Mouse (Mus musculus) frontal cortex, adult 2 months (tissue): Measurements from ENCODE around the gene E330017A01Rik. TPM values are rescaled to one million over a fixed set of nuclear protein-coding genes. Genes with fewer than 3 reads are reported as not detected.

Experiments used
- DNase-seq, 2 experiments: peaks; one replicate each; pipeline ENCODE4 v3.0.0; 2022; ENCODE audit warnings: low spot score in 1 of 2; ENCODE audit errors: extremely low spot score in 1 of 2
- polyA plus RNA-seq: library from polyadenylated mRNA; depleted of rRNA; stranded (reverse); fragments of >200 nt; gene quantifications from 2 replicates; pipeline ENCODE4 v1.2.3, GENCODE M21; 2012

The E330017A01Rik gene
- polyA plus RNA-seq, 1 experiment, result not detected

DNA sequence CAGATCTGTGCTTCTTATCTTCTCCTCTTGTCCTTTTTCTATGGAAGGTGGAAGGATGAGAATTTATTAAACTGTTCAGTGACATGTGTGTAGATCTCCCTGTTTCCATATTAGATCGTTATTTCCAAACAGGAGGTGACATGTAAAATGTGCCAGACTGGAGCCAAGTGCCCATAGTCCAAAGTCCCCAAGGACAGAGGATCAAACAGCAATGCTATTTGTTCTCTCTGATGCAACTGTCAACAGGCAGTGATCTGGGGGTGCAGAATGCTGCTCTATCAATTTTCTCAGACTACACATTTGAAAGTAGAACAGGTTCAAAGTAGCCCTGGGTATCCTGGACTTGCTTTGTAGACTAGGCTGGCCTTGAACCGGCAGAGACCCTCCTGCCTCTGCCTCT, 25.3 kb upstream of the E330017A01Rik start:
- DNase-seq, result no peak

DNA sequence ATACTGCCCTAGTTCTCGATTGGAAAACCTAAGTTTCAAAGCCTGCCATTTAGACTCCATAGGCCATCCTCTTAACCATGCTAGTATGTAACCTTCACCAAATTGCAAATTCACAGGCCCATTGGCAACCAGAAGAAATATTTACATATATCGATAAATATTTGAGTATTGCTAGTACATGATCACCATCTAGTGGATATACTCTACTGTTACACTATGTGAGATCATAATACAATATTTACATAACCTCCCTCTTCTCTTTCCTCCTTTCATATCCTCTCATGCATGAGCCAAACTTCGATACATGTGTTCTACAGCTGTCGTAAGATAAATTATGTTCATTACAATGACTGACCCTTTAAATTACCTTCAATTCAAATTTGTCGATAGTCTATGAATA, 24.5 kb upstream of the E330017A01Rik start:
- DNase-seq, result no peak

DNA sequence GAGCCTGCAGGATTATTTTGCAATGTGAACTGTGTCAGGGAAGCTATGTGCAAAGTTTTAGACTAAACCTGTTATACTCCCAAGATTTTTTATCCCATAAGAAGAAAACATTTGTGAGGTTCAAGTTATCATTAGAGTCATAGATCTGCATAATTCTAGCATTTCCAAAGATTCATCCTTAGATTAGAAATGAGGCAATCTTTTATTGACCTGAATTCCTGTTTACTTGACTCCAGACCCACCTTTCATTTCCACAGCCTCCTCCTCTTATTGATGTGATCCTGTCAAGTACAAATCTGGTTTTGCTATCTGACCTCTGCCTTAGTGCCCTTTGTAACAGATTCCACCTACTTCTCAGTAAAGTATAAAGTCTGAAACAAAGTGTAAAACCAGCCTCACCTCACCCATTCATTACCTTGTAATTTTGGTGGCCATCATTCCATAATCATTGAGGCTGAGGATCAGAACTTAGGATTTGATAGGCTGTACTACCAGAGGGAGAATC, 23.8 kb upstream of the E330017A01Rik start:
- DNase-seq, result no peak

DNA sequence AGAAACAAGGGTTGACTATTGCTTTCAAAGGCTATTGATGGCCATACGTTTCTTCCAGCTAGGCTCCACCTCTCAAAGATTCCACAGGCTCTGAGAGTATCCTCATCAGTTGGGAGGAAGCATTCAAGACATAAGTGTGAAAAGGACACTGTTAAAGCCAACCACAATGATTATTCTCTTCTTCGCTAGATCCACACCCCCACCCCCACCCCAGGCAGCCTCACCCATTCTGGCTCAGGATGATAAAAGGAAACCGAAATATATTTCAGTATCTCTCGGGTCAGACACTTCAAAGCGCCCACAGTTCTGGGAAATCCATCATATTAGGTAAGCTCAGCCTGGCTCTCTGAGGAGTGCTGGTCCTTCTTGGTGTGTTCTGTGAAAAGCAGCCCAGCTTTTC, 23.3 kb upstream of the E330017A01Rik start:
- no peak for DNase-seq

DNA sequence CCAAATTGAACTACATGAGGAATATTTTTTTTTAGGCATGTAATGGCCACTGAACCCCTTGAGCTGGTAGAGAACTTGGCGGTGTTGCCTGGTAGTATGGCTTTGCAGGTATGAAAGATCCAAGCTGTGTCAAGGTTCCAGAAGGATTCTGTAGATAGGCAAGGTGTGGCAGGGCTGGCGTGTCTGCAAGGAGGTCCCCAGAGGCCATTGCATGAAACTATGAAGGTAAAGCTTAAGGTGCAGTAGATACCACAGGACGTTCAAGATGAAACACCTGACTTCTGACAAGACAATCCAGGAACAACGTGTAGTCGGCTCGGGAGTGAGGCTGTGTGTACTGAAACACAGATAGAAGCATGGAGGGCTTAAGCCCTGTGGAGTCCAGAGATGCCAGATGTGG, 20.1 kb upstream of the E330017A01Rik start:
- no peak for DNase-seq

DNA sequence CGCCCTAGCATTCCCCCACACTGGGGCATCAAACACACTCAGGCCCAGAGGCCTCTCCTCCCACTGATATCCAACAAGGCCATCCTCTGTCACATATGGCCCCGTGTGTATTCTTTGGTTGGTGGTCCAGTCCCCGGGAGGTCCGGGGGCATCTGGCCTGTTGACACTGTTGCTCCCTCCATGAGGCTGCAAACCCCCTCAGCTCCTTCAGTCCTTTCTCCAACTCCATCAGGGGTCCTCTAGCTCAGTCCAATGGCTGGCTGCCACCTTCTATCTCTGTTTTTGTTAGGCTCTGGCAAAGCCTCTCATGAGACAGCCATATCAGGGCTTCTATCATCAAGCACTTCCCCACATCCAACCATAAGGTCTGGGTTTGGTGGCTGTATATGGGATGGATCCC, 18.0 kb upstream of the E330017A01Rik start:
- no peak for DNase-seq

DNA sequence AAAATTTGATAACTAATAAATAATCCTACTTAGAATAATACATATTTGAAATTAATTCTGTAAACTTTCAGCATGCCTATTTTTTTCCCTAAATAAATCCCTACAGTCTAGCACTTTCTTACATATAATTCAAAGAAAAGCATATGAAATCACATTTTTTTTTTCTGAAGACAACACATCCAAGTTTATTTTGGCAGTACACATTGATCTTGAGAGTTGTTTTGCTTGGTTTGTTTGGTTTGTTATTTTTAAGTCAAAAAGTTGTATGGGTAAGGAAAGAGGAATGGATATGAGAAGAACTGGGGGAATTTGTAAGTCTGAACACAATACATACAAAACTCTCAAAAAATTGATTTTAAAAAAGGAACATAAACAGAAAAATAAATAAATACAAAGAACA, 17.2 kb upstream of the E330017A01Rik start:
- no peak for DNase-seq

DNA sequence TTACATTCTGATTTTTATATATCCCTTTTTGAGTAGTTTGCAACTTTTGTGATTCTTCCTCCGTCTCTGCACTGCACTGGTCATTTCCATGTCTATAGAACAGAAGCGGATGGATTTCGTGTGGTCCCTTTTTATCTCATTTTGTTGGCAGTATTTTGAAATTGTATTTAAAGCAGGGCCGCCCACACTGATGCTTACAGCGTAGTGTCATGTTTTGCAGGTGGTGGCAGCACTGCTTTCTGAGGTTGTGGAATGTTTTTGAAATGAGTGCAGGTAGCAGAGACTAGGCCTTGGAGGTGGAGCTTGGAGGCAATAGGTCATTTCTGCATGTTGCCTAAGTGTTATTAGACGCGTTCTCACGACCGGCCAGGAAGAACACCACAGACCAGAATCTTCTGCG, 11.4 kb upstream of the E330017A01Rik start:
- peak in 1 of 2 experiments; percentile 27 for DNase-seq

DNA sequence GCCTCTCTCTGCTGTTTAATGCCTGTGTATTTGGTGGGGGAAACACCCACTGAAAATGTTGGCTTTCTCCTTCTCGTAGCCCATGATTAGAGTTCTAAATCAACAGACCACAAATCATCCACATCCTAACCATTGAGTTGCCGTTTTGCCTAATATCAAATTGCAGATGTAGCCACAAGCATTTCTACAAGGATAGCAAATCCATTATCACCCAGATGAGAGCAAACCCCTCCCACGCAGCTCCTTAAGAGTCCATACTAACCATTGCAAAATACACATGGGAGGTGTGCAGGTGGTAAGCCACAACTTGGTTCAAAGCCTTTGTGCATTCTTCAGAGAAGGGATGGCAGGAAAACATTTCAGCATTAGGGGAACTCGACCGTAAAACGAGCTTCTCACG, 523 bp downstream of the E330017A01Rik start:
- DNase-seq, result no peak

DNA sequence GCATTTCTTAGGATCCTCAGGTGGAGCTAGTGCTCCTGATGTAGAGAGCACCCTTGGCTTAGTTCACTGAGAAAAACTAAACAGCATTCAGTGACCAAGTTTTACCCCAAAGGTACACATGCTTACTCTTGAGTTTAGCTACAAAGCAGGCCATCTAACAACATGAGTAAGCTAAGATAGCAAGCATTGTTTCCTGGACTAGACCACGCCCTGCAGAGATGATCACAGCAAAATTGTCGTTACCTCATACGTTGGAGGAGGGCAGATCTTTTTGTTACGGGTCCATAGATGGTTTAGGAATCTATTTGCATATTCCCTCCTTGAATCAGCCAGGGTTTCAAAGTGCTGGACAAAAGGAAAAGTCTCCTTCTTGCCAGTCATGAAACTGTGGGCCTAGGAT, 1.1 kb downstream of the E330017A01Rik start:
- no peak for DNase-seq

DNA sequence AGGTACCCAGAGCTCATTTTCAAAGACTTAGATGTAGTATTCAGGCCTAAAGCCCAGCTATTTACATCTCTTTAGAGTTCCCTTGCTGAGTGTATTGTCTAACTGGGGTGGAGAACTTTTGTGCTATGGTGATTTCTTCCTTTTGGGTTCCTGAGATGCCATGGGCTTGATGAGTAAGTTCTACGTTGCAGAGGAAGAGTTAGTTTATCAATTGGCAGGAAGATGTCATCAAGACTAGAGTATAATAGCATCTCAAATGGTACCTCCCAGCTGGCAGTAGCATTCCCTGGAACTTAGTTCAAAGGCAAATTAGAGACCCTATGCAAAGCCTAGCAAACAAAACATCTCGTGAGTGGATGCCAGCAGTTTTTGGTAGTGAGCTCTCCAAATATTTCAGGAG, 2.7 kb downstream of the E330017A01Rik start:
- no peak for DNase-seq

DNA sequence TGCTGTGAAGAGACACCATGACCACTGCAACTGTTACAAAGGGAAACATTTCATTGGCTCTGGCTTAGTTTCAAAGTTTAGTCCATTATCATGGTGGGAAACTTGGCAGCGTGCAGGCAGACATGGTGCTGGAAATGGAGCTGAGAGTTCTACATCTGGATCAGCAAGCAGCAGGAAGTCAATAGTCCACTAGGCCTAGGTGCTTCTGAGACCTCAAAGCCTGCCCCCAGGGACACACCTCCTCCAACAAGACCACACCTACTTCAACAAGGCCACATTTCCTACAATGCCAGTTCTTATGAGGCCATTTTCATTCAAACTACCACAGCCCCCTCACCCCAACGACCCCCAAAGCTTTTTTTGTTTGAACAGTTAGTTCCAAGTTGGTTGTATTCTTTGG, 8.8 kb downstream of the E330017A01Rik start:
- DNase-seq, result no peak

DNA sequence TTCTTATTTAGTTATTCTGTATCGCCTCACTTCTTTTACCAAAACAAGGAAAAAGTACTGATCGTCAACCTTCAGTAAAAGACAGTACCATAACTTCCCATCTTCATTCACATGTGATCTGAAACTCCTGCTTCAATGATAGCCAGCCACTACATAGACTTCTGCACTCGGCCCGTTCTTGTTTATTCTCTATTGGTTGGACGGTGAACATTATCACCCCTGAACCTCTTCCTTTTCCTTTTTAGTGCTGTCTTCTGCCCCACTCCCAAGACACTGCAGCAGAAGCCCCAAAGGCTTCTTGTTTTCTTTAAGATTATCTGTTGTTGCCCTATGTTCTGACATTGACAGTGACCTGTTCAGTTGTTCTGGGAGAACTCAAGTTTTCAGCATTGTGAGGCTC, 9.6 kb downstream of the E330017A01Rik start:
- no peak for DNase-seq

DNA sequence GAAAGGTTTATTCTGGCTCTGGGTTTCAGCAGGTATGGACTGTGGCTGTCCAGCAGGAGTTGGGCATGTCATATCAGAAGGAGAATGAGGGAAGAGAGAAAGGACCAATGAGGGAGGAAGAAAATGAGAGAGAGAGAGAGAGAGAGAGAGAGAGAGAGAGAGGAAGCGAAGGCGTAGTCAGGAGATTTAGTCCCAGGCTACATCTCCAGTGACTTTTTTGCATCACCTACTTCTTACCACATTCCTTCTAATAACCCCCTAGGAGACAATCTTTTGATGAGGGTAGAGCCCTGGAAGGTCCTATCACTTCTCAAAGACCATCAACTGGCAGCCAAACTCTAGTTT, 10.2 kb downstream of the E330017A01Rik start:
- no peak for DNase-seq

DNA sequence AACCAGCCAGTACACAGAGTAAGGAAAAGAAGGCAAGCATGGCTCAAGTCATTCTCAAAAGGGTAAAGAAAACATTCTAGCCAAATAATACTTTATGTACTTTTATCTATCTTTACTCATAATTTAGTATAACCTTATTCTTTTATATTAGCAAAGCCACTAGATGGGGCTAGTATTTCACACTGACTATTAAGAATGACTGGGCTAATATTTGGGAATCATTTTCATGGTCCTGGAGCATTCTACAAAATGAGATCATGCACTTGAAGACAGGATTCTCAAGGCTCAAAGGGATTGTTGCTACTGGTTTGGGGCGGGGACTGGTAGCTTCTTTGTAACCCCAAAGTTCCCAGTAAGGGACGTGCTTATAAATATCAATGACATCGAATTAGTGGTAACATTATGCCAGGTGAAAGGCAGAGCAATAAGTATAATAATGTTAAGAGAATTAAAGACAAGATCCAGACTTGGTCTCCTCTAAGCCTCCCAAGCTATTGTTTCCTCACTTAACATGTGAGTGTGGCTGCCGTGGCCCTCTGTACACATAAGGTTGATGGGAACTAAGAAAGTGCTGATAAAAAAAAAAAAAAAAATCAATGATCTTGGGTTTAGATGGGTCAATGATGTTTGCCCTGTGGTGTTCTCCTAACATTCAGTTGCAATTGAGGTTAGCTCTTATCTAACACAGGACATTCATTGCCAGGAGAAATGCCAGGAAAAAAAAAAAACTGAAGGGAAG, 10.8 kb downstream of the E330017A01Rik start:
- no peak for DNase-seq

DNA sequence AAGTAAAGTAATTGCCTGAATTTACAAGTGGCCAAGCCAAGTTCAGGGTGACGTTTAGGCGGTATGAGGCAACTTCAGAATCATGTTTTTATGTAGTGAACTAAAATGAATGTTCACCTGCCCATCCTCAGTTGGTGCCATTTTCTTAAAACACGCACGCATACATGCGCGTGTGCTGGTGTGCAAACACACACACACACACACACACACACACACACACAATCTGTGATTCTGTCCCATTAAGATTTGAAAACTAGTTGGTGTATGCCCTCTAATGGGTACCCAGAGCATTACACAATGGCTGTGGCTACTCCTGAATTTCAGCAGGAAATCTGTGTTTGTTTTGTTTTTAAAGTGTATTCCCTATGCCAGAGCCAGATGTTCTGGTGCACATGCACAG, 14.6 kb downstream of the E330017A01Rik start:
- peak; percentile 8 to 72 for DNase-seq

DNA sequence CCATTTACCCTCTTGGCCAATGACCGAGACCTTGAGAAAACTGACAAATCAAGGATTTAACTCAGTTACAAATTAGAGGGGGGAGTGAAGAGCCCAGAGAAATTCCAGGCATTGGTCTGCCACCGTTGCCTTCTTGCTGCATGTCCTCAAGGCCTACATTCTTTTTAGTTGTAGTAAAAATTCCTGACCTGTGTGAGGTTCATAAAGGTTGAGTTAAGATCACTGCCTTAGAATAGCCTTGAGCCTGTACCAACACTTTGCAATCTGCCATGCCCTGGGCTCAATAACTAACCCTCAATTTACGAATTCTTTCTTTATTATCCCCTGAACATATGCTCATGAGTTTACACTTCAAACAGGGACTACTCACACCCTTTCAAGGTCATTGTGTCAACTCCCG, 15.4 kb downstream of the E330017A01Rik start:
- DNase-seq, result no peak

DNA sequence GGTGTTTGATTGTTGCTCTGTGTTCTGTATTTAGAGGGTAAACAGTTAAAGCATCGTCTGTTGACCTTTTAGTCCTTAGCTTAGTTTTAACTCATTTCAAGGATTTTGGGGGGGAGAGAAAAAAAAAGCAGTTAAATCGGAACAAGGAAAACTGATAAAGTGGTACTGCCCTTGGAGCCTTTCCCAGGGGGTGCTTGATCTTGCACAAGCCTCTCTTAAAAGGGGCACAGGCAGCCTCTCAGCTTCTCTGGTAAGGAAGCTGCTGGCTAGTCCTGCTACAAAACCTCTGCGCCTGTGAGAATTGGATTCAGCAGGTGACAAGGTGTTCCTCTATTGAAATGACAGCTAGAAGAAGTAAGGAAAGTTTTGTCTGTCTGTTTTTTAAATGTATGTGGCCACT, 16.2 kb downstream of the E330017A01Rik start:
- DNase-seq, result no peak

DNA sequence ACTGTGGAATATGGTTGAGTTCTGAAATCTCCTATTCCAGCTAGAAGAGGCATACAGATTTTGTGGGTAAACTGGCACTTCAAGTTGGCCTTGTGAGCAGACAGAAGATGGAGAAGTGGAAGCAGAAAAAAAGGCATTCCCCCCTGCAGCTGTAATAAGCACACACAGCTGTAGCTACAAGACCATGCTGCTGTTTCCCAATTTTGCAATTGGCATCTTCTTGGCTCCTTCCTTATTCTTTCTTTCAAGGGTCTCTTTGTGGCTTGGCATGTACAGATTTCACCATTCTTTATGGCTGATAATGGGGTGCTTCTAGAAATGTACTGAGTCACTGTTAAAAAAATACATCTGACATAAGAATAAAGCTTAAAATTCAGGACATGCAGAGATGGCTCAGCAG, 21.2 kb downstream of the E330017A01Rik start:
- no peak for DNase-seq

DNA sequence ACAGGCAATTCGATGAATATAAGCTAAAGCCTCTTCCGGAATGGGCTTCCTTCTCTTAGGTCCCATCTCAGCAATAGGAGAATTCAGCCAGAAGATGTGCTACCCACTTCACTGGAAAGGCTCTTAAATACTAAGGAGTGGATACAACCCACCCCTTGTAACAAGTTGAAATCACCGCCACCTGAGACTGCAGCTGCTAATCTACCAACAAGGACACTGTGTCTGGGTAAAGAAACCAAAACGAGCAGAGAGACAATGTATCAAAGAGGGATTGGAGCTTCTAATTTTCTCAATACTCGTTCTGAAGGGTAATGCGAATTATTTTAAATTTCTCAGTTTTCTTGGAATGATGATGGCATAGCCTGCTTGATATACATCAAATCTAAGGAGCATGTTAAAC, 21.7 kb downstream of the E330017A01Rik start, which contains the start of gene Gm813:
Gene Gm813, minus strand, starts transcription at position 101 of the 400 bp plus-strand sequence.
- DNase-seq, result no peak

DNA sequence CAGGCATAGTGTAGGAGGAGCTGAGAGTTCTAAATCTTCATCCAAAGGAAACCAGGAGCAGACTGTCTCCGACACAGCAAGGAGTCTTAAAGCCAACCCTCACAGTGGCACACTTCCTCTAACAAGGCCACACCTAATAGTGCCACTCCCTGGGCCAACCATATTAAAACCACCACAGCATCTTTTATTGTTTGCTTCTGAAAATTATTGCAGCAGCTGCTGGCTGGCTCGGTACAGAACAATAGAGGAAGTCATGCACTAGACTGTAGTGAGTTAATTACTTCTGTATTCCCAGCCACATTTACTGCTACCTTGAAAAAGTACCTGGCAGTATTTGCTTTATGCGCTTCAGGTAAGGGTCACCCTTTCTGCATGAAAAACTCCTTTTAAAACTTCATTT, 25.6 kb downstream of the E330017A01Rik start:
- no peak for DNase-seq

DNA sequence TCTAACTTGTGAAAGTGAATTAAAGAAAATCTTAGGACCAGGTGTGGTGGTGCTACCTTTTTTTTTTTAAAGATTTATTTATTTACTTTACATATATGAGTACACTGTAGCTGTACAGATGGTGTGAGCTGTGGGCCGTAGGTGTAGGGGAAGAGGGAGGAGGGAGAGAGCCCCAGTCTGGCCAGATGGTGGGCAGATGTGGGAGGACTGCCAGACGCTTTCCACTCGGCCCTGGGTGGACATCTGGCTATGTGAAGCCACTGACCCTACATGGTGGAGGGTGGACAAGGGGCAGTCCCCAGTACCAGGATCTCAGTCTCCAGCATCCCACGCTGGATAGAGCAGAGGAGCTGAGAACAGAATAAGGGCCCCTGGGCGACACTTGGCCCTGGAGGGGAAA, 31.4 kb downstream of the E330017A01Rik start:
- DNase-seq, result no peak

DNA sequence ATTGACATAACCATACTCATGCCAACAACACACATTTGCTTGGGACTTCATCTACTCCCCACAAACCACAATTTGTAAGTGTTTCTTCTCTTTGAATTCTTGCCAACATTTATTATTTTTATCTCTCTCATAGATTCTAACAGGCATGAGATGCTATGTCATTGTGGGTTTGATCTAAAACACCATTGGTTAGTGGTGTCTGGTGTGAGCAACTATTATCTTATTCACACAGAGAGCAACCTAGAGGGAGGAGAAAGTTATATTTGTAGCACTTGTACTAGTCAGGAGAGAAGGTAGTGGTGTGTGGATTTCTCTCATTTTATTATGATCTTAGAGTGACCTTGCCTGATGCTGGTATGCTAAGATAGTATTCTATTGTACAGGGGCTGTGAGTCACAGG, 33.9 kb downstream of the E330017A01Rik start:
- no peak for DNase-seq
